8 mouse cellular contexts compared by ENCODE assay signal in the genomic region with DNA sequence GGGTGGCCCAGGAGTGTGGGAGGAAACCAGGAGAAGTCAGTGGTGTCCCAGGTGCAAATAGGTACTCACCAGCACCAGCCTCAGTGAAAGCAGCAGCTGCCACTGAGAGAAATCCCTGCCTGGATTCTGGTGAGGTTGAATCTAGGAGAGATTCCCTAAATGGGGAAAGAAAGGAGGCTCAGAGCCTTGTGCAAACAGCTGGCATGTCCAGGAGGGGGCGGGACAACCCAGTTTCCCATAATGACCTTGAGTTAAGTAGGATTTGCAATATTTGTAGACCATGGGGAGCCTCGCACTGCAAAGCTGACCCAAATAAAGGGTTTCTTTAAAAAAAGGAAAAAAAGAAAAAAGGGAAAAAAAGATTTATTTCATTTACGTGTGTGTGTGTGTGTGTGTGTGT. TPM values are rescaled to one million over a fixed set of nuclear protein-coding genes. Genes with fewer than 3 reads are reported as not detected.
DNase-seq lines count a peak whose midpoint lies in the region; ATAC-seq lines count a peak whose summit lies in the region.

No protein-coding gene starts in this region.

- no peak overlapping the region for H3K4me3 ChIP-seq in forebrain, embryonic 10.5 days
- H3K4me3 ChIP-seq in forebrain, embryonic 16.5 days (replicated peaks; ENCODE audit: low read length) = no peak overlapping the region
- no peak overlapping the region for H3K4me3 ChIP-seq in heart, embryonic 12.5 days

- no peak for ATAC-seq in forebrain, embryonic 16.5 days
- no peak for ATAC-seq in heart, embryonic 12.5 days (ENCODE audit: insufficient number of reproducible peaks, low FRiP score)

- peak overlapping the region; percentile 40; the same call in 1 of the 2 replicates for H3K27ac ChIP-seq in forebrain, embryonic 10.5 days
- H3K27ac ChIP-seq in forebrain, embryonic 16.5 days (ENCODE audit: low read length) = no peak overlapping the region
- H3K27ac ChIP-seq in heart, embryonic 12.5 days (ENCODE audit: poor library complexity, severe bottlenecking) = 0 out of 2 replicates have a peak overlapping the region, but pooled peaks have one; percentile 12

- WGBS in forebrain, embryonic 10.5 days = 63% methylated on average over 3 of the region's 3 CpGs
- WGBS in forebrain, embryonic 16.5 days = 37% methylated on average over 3 of the region's 3 CpGs
- WGBS in heart, embryonic 12.5 days = 41% methylated on average over 3 of the region's 3 CpGs

- no peak overlapping the region for H3K9ac ChIP-seq in forebrain, embryonic 16.5 days (replicated peaks; ENCODE audit: low read depth, low read length)
- no peak overlapping the region for H3K9ac ChIP-seq in heart, embryonic 12.5 days

- no peaks in the 10 kb centered on the region for H3K9me3 ChIP-seq in forebrain, embryonic 10.5 days
- no peaks in the 10 kb centered on the region for H3K9me3 ChIP-seq in forebrain, embryonic 16.5 days (ENCODE audit: control insufficient read depth, low read length)
- peaks cover 3% of the 10 kb centered on the region; the same call in 1 of the 2 replicates for H3K9me3 ChIP-seq in heart, embryonic 12.5 days (replicated peaks)

- H3K27me3 ChIP-seq in forebrain, embryonic 10.5 days (ENCODE audit: poor library complexity, severe bottlenecking) = peaks cover 36% of the 10 kb centered on the region
- peaks cover 15% of the 10 kb centered on the region for H3K27me3 ChIP-seq in forebrain, embryonic 16.5 days (replicated peaks; ENCODE audit: control insufficient read depth, insufficient read depth, low read length)
- peaks cover 25% of the 10 kb centered on the region for H3K27me3 ChIP-seq in heart, embryonic 12.5 days (replicated peaks)

- no peak for DNase-seq in forebrain, embryonic 10.5 days (ENCODE audit: extremely low spot score, low spot score)
- peak; percentile 57 to 60 for DNase-seq in adrenal gland, adult 18-20 months (ENCODE audit: low spot score in 2 of 2)
- peak; percentile 83 to 87 for DNase-seq in kidney, postnatal 25 days
- peak; percentile 90 for DNase-seq in lung, postnatal 36 days
- DNase-seq in MN1 (ENCODE audit: low spot score) = no peak
- DNase-seq in layer of hippocampus, postnatal 10 days (ENCODE audit: low spot score in 2 of 2) = no peak

- H3K4me1 ChIP-seq in forebrain, embryonic 10.5 days = peaks cover 50% of the 10 kb centered on the region
- peaks cover 26% of the 10 kb centered on the region for H3K4me1 ChIP-seq in forebrain, embryonic 16.5 days (replicated peaks; ENCODE audit: control insufficient read depth, insufficient read depth, low read length)
- H3K4me1 ChIP-seq in heart, embryonic 12.5 days (replicated peaks) = peaks cover 59% of the 10 kb centered on the region

- H3K36me3 ChIP-seq in forebrain, embryonic 10.5 days (replicated peaks) = no peaks in the 10 kb centered on the region
- no peaks in the 10 kb centered on the region for H3K36me3 ChIP-seq in forebrain, embryonic 16.5 days (ENCODE audit: control insufficient read depth, insufficient read depth)
- H3K36me3 ChIP-seq in heart, embryonic 12.5 days = peaks cover 4% of the 10 kb centered on the region; the same call in 1 of the 2 replicates

- H3K4me2 ChIP-seq in forebrain, embryonic 16.5 days (ENCODE audit: low read length) = no peak overlapping the region
- H3K4me2 ChIP-seq in heart, embryonic 12.5 days = peak overlapping the region; percentile 94

RNA-seq across cellular contexts. Expression of gene Dhrs3, which starts 3.7 kb away (rescaled TPM):
- 12.2 and 15.3 TPM in 2 replicates for polyA plus RNA-seq in forebrain, embryonic 10.5 days (2016; fragmentation: Nextera tagmentation; extraction: Ambion mirVana)
- polyA plus RNA-seq in forebrain, embryonic 16.5 days (2015; fragmentation: Nextera tagmentation; extraction: Ambion mirVana) = 16.3 and 28.1 TPM in 2 replicates
- total RNA-seq in adrenal gland, adult 18-20 months (2021) = 100 to 1,000 TPM; 101 to 111 TPM
- polyA plus RNA-seq in heart, embryonic 12.5 days (2016; fragmentation: Nextera tagmentation; extraction: Ambion mirVana) = 28.4 and 30.0 TPM in 2 replicates
- total RNA-seq in layer of hippocampus, postnatal 10 days (2021) = 10 to 100 TPM; 23.2 to 23.3 TPM

Comparison
In these comparisons a context has a peak if more than half of its experiments do, and no peak if none do; other contexts are left out.
1. DNase-seq: peak in adrenal gland, adult 18-20 months (2 of 2), kidney, postnatal 25 days (2 of 2) and lung, postnatal 36 days (single experiment); none in forebrain, embryonic 10.5 days (single experiment), MN1 (single experiment) and layer of hippocampus, postnatal 10 days (0 of 2).